Mouse (Mus musculus): ENCODE measurements around the gene Mvp. TPM values are rescaled to one million over a fixed set of nuclear protein-coding genes. Genes with fewer than 3 reads are reported as not detected.

Mvp gene
- polyA plus RNA-seq, 1 experiment: 64.9 TPM

DNA sequence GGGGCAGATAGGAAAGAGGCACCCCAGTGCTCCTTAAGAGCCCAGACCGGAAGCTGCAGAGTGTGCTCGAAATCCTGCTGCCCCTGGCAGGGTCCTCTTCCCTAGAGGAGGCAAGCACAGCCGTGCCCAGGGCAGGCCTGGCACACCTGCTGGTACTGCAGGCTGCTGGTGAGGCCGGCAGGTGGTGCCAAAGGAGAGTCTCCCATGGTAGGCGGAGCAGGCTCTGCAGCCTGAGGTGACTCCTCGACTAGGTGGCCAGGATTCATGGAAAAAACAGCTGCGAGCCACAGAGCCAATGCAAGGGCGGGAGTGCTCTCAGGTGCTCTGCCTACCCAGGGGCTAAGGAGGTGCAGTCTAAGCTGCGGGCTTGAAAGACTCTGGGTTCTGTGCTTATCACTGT, 28.1 kb downstream of the Mvp start:
- no peak overlapping the region for H3K4me3 ChIP-seq (ENCODE audit: control insufficient read depth, insufficient read depth, low read length)
- no peaks in the 10 kb centered on the region for H3K36me3 ChIP-seq (ENCODE audit: control insufficient read depth, insufficient read depth, low read length)
- no peak overlapping the region for H3K27ac ChIP-seq (ENCODE audit: control insufficient read depth, insufficient read depth, low read length)
- no peaks in the 10 kb centered on the region for H3K27me3 ChIP-seq (ENCODE audit: control insufficient read depth, insufficient read depth, low read length)
- DNase-seq: peak; percentile 57
- WGBS: 53% methylated on average over 9 of the region's 9 CpGs
- H3K4me1 ChIP-seq (replicated peaks; ENCODE audit: control insufficient read depth, insufficient read depth, low read length): peaks cover 7% of the 10 kb centered on the region
- TF ChIP-seq POLR2A (IDR thresholded peaks at IDR 0.05; ENCODE audit: control insufficient read depth, extremely low read depth, insufficient read depth, low read length, poor library complexity): no peak
- peak; percentile 83; the same call in 1 of the 2 replicates for TF ChIP-seq CTCF (IDR thresholded peaks at IDR 0.05; ENCODE audit: borderline replicate concordance, control insufficient read depth, extremely low read depth, insufficient read depth, low read length, poor library complexity)

DNA sequence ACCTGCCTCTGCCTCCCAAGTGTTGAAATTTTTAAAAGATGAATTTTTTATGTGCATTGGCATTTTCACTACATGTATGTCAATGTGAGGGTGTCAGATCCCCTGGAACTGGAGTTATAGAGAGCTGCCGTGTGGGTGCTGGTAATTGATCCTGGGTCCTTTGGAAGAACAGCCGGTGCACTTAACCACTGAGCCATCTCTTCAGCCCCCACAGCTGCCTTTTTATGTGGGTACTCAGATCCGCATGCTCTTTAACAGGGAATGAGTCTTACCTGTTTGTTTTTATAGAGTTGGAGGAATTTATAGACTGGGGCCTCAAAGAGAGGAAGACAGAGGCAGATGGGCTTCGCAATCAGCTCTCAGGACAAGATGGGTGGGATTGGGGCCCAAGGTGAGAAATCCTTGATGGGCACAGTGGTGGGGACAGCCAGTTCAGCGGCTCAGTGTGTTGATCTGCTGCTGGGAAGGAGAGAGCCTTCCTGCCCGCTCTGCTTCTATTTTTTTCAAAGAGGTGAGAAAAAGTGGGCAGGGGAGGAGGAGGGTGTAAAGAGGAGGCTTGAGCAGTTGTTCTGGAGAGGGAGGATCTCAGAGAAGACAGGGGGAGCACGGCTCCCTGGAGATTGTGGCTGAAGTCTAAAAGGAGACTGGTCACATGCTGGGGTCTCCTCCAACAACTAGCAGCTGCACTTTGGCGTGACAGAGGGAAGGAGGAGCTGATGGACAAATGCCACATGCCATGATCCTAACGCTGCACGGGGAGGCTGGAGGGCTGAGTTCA, 29.6 kb downstream of the Mvp start:
- peaks cover 7% of the 10 kb centered on the region for H3K36me3 ChIP-seq (ENCODE audit: control insufficient read depth, insufficient read depth, low read length)
- H3K27ac ChIP-seq (ENCODE audit: control insufficient read depth, insufficient read depth, low read length): no peak overlapping the region
- H3K4me1 ChIP-seq (replicated peaks; ENCODE audit: control insufficient read depth, insufficient read depth, low read length): peaks cover 7% of the 10 kb centered on the region
- DNase-seq: no peak
- H3K27me3 ChIP-seq (ENCODE audit: control insufficient read depth, insufficient read depth, low read length): no peaks in the 10 kb centered on the region
- H3K4me3 ChIP-seq (ENCODE audit: control insufficient read depth, insufficient read depth, low read length): no peak overlapping the region
- 84% methylated on average over 10 of the region's 10 CpGs for WGBS
- TF ChIP-seq CTCF (IDR thresholded peaks at IDR 0.05; ENCODE audit: borderline replicate concordance, control insufficient read depth, extremely low read depth, insufficient read depth, low read length, poor library complexity): no peak
- no peak for TF ChIP-seq POLR2A (IDR thresholded peaks at IDR 0.05; ENCODE audit: control insufficient read depth, extremely low read depth, insufficient read depth, low read length, poor library complexity)

DNA sequence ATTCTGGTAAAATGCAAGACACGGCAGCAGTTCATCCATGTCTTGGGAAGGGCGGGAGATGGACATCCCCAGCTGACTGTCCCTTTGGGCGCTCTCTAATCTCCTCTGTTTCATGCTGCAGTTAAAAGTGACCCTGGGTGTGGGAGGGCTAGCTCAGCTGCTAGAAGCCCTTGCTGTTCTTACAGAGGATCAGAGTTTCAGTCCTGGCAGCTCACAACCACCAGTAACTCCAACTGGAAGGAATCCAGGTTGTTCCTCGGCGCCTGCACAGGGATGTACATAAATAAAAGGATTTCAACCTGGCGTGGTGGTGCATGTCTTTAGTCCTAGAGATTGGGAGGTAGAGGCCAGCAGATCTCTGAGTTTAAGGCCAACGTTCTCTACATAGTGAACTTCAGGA, 31.3 kb downstream of the Mvp start:
- Histone ChIP-seq H3K4me3 (ENCODE audit: control insufficient read depth, insufficient read depth, low read length) (no peak overlapping the region), H3K27me3 (ENCODE audit: control insufficient read depth, insufficient read depth, low read length) (no peaks in the 10 kb centered on the region), H3K36me3 (ENCODE audit: control insufficient read depth, insufficient read depth, low read length) (peaks cover 20% of the 10 kb centered on the region), H3K4me1 (replicated peaks; ENCODE audit: control insufficient read depth, insufficient read depth, low read length) (peaks cover 13% of the 10 kb centered on the region), H3K27ac (ENCODE audit: control insufficient read depth, insufficient read depth, low read length) (no peak overlapping the region)
- WGBS: 91% methylated on average over 7 of the region's 7 CpGs
- no peak for DNase-seq
- TF ChIP-seq POLR2A (IDR thresholded peaks at IDR 0.05; ENCODE audit: control insufficient read depth, extremely low read depth, insufficient read depth, low read length, poor library complexity) (no peak), CTCF (IDR thresholded peaks at IDR 0.05; ENCODE audit: borderline replicate concordance, control insufficient read depth, extremely low read depth, insufficient read depth, low read length, poor library complexity) (no peak)

DNA sequence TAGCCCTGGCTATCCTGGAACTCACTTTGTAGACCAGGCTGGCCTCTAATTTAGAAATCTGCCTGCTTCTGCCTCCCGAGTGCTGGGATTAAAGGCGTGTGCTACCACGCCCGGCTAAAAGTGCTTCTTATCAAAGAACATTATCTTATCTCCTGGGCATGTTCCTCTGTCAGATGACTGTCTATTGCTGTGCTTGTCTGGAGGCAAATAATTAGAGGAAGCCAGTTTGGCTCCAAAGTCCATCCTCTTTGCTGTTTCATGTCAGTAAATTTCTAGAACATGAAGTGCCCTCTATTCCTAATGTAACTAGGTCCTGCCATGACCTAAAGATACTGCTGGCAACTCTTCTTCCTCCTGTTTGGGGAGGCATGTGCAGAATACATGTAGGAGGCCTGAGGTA, 32.4 kb downstream of the Mvp start:
- H3K27ac ChIP-seq (ENCODE audit: control insufficient read depth, insufficient read depth, low read length): no peak overlapping the region
- H3K4me1 ChIP-seq (replicated peaks; ENCODE audit: control insufficient read depth, insufficient read depth, low read length): peaks cover 16% of the 10 kb centered on the region
- 90% methylated on average over 4 of the region's 4 CpGs for WGBS
- no peaks in the 10 kb centered on the region for H3K27me3 ChIP-seq (ENCODE audit: control insufficient read depth, insufficient read depth, low read length)
- no peak for DNase-seq
- TF ChIP-seq POLR2A (IDR thresholded peaks at IDR 0.05; ENCODE audit: control insufficient read depth, extremely low read depth, insufficient read depth, low read length, poor library complexity) (no peak), CTCF (IDR thresholded peaks at IDR 0.05; ENCODE audit: borderline replicate concordance, control insufficient read depth, extremely low read depth, insufficient read depth, low read length, poor library complexity) (no peak)
- peaks cover 23% of the 10 kb centered on the region for H3K36me3 ChIP-seq (ENCODE audit: control insufficient read depth, insufficient read depth, low read length)
- no peak overlapping the region for H3K4me3 ChIP-seq (ENCODE audit: control insufficient read depth, insufficient read depth, low read length)

DNA sequence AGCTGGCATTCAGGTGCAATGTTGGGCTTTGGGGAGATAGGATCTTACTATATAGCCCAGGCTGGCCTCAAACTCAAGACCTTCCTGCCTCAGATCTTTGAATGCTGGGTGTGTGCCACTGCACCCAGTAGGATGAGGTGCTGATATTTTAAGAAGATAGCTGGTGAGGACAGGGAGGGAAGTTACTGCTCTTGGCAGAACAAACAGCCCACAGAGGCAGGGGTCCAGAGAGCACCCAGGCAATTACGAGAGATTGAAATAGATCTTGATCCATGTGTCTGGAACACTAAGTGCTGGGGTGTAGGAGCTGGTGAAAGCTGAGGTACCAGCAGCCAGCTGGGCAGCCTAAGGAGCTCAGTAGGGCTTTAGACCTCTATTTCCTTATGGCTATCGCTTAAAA, 32.8 kb downstream of the Mvp start:
- DNase-seq: no peak
- Histone ChIP-seq H3K27ac (ENCODE audit: control insufficient read depth, insufficient read depth, low read length) (no peak overlapping the region), H3K36me3 (ENCODE audit: control insufficient read depth, insufficient read depth, low read length) (peaks cover 23% of the 10 kb centered on the region), H3K4me3 (ENCODE audit: control insufficient read depth, insufficient read depth, low read length) (no peak overlapping the region), H3K4me1 (replicated peaks; ENCODE audit: control insufficient read depth, insufficient read depth, low read length) (peaks cover 20% of the 10 kb centered on the region), H3K27me3 (ENCODE audit: control insufficient read depth, insufficient read depth, low read length) (no peaks in the 10 kb centered on the region)
- WGBS: 98% methylated on average over 2 of the region's 2 CpGs
- TF ChIP-seq POLR2A (IDR thresholded peaks at IDR 0.05; ENCODE audit: control insufficient read depth, extremely low read depth, insufficient read depth, low read length, poor library complexity) (no peak), CTCF (IDR thresholded peaks at IDR 0.05; ENCODE audit: borderline replicate concordance, control insufficient read depth, extremely low read depth, insufficient read depth, low read length, poor library complexity) (no peak)

DNA sequence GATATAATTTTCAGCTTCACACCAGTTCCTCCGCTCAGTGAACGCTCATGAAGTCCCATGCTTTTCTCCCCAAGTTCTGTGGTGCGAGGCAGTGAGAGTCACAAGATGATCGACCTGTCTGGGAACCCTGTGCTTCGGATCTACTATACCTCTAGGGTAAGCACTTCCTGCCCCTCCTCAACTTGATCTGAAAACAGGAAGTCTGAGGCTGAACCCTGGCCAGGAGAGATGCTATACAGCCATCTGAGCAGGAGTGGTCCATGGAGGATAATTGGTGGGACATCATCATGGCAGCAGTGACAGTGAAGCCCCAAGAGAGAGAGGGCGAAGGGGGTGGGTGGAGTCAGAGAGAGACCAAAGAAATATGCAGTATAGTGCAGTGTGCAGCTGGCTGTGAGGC, 35.6 kb downstream of the Mvp start:
- WGBS: 77% methylated on average over 6 of the region's 6 CpGs
- no peak overlapping the region for H3K4me3 ChIP-seq (ENCODE audit: control insufficient read depth, insufficient read depth, low read length)
- H3K27me3 ChIP-seq (ENCODE audit: control insufficient read depth, insufficient read depth, low read length): no peaks in the 10 kb centered on the region
- peak overlapping the region; percentile 46; the same call in 1 of the 2 replicates for H3K27ac ChIP-seq (ENCODE audit: control insufficient read depth, insufficient read depth, low read length)
- peaks cover 22% of the 10 kb centered on the region for H3K4me1 ChIP-seq (replicated peaks; ENCODE audit: control insufficient read depth, insufficient read depth, low read length)
- no peak for TF ChIP-seq CTCF (IDR thresholded peaks at IDR 0.05; ENCODE audit: borderline replicate concordance, control insufficient read depth, extremely low read depth, insufficient read depth, low read length, poor library complexity)
- no peak for TF ChIP-seq POLR2A (IDR thresholded peaks at IDR 0.05; ENCODE audit: control insufficient read depth, extremely low read depth, insufficient read depth, low read length, poor library complexity)
- H3K36me3 ChIP-seq (ENCODE audit: control insufficient read depth, insufficient read depth, low read length): peaks cover 23% of the 10 kb centered on the region
- peak; percentile 22 for DNase-seq
